Mouse (Mus musculus): ENCODE data around the gene Zeb2.

Gene Zeb2

DNA sequence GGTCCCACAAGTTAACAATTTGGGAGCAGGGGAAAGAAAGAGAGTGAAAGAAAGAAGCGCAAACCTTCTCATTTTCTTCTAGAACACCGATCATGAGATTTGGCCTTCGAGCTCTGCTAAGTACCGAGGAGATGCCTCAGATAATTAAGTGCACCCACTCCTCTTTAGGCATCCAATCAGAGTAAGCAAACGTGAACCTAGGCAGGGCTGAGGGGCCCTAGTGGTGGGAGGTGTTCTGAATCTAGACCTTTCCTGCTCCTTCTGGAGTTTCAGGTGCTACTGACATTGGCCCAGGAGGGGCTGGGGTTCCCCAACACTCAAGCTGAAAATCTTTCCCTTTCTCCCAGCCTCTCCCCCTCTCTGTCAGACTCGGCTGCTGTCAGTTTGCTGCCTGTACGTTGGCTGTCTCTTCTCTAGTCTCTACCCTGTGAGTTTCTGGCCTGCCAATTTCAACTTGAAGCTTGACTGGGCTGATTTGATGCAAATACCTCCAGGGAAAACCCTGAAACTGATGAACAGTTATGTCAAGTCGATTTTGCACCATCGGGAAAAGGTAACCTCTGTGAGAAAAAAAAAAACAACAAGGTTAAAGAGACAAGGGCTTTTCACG lies 20.5 kb downstream of the Zeb2 start:
- no peak for DNase-seq (ENCODE audit: low spot score in 2 of 2)

DNA sequence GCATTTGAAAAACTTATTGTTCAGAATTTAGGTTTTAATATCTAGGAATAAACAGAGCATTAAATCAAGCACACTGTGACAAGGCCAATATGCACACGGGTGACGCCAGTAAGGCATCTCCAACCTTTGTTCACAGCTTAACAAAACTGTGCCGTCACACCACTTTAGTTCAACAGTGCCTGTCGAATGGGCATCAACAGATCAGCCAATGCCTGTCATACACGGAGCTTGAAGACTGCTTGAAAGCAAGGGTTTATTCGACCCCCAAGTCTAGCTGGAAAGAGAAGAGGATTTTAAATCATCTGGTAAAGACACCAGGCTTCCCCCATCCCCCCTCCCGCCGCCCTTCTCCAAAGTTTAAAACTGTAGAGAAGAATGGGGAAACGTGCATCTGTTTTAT lies 21.4 kb downstream of the Zeb2 start:
- no peak for DNase-seq (ENCODE audit: low spot score in 2 of 2)

DNA sequence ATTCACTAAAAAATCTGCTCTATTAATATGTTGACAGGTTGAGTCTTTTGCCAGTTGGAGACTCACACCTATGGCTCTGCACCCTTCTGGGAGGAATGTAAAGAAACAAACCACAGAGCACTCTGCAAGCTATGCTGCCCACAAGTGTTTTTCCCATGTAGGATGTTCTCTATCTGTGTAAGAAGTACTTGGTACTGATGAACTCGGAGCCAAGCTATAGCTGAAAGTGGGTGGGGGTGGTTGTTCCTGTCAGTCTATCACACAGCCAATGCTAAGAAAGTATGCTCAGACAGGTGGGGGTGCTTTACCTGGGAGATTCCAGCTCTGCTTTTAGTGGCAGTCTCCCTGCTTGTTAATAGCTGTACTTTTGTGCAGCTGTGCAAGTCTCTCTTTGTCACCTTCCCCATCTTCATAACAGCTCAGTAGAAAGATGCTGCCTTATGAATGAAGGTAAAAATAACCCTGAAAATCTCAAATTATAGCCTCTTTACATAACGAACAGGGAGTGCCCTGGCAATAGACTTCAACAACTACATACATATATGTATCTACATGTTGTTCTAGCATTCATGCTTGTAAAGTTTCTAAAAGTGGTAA lies 22.7 kb downstream of the Zeb2 start:
- no peak for DNase-seq (ENCODE audit: low spot score in 2 of 2)

GRCm38 (mm10) chr2:45093479-45093878 lies 23.7 kb downstream of the Zeb2 start:
- no peak for DNase-seq (ENCODE audit: low spot score in 2 of 2)

GRCm38 (mm10) chr2:45092654-45093053 lies 24.5 kb downstream of the Zeb2 start:
- DNase-seq (ENCODE audit: low spot score in 2 of 2), result no peak

DNA sequence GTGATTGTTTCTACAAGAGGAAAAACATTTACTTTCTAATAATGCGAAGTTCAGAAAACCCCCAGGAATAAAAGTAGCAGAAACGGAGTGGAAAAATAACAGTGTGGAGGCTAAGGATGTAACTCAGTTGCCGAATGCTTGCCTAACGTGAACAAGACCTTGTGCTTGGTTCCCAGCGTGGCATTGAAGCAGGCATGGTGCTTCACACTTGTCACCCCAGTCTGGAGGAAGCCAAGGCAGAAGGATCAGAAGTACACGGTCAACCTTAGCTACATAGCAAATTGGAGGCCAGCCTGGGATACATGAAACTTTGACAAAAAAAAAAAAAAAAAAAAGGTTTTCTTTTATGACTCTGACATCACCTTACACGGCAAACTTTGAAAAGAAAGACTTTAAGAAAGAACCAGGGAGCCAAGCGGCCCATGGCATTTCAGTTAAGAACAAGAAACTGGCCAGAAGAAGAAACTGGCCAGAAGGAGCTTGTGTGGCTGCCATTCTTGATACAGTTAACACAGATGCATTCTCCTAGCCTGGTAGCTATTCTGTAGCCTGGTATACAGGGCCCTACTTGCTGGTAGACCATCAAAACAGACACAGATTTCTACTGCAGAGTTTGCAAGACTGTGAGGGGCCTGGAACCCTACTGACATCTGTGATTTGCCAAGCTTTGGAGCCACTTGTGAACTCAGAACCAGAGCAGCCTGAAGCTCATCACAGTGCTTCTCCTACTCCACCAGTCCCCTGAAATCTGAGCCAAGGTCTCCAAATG lies 26.5 kb downstream of the Zeb2 start:
- DNase-seq (ENCODE audit: low spot score in 2 of 2), result no peak

- DNase-seq (ENCODE audit: low spot score in 2 of 2), result no peak
Measured at GRCm38 (mm10) chr2:45089251-45089530, 28.0 kb downstream of the Zeb2 start.

DNA sequence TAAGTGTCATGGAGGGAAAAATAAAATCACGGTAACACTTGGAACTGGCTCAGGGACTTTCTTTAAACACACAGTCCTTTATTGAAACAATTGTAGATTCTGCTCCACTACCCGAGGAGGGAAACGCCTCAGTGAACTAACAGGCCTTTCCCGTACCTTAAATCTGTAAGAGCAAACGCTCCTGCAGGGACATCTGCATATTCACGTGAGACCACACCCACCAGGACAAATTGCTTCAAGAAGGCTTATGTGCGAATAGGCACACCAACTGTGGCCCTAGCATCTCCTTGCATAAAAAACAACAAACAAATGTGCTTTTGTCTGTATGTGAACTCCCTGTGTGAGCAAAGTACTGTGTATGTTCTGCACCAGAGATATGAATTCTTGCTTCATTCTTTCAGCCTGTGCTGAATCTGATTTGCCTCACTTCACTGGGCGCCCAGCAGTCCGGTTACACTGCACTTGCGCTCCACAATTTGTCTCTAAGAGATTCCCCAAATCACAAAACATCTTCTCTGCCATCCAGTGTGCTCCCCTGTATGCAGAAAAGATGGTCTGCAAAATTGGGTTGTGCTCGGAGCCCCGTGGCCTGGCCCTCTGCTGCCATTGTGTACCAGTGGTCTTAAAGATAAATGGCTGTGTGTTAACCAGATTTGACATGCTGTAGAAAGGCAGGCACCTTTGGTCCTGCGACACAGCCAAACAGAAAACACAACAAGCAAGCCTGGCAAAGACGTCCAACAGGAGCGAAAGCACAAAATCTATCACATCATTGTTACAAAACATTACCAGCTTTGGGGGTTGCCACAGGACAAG lies 28.6 kb downstream of the Zeb2 start:
- DNase-seq (ENCODE audit: low spot score in 2 of 2), result no peak

GRCm38 (mm10) chr2:45087208-45087607 lies 30.0 kb downstream of the Zeb2 start:
- no peak for DNase-seq (ENCODE audit: low spot score in 2 of 2)

DNA sequence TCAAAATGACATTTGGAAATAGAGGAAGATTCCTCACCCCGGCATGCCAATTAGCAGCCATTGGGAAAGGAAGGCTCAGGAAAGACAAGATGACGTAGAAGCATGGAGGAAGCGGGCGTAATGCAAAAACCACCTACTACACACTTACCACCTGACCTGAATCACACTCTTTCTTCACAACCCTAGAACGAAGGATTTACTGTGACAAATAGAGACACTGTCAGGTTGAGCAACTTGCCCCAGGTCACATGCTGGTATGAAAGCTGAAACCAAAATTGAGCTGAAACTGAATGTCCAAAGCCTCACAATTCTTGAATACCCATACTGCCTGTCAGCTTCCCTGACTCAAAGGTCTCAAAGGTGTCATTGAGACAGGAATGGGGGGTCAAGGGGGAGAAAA lies 31.5 kb downstream of the Zeb2 start:
- no peak for DNase-seq (ENCODE audit: low spot score in 2 of 2)

DNA sequence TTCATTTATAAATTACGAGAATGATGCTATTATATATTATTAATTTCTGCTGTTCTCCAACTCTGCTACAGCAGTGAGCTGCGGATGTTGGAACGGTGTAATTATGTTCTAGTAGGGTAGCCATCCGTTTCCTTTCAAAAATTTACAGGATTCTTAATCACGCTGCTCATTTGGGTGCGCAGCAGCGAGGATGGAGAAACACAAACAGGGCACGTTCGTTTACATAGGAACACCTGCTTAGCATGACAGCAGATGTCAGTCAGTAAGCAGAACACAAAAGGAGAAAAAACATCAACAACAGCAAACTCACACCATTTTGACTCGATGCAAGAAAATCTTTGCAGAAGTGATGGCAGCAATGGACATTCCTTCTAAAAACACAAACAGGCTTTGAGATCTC lies 34.2 kb downstream of the Zeb2 start:
- no peak for DNase-seq (ENCODE audit: low spot score in 2 of 2)

GRCm38 (mm10) chr2:45081559-45081958 lies 35.6 kb downstream of the Zeb2 start:
- no peak for DNase-seq (ENCODE audit: low spot score in 2 of 2)

DNA sequence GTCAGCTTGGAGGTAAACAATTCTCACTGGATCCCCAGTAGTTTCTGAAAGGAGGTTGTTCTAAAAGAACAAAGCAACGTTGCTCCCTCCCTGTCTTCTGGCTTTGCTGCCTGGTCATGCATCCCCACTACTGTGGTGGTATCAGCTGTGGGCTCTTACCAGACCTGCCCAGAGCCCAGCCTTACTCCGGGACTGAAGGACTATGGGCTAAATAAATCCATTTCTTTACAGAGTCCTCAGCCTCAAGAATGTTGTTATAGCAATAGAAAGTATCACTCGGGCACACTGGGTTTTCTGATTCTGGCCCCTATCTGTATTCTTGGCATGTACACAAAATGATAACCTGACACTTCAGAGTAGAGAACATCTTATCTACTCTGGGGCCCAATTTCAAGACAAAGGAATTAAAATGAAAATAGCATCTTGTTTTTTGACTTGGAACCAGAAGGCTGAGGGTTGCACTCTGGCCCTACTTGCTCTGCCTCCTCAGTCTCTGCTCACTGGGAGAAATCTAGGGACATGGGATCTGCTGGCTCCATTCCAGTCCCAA lies 39.2 kb downstream of the Zeb2 start:
- no peak for DNase-seq (ENCODE audit: low spot score in 2 of 2)

DNA sequence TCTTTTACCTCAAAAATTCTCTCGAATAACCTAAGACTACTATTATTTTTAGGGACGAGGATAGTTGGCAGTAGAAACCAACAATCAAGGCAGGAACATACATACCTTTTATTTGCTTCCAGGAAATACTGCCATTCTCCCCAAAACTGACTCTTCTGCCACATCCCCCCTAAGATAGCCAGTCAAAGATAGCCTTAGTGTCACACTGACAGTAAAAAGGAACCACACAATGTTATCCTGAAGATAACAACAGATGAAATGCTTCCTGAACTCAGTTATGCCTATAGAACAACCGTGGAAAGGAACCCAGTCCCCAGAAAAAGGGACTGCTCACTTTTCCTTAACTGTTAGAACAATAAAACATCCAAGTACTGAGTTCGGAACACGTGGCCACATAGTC lies 39.8 kb downstream of the Zeb2 start:
- no peak for DNase-seq (ENCODE audit: low spot score in 2 of 2)

GRCm38 (mm10) chr2:45073025-45073424 lies 44.2 kb downstream of the Zeb2 start:
- DNase-seq (ENCODE audit: low spot score in 2 of 2), result no peak

DNA sequence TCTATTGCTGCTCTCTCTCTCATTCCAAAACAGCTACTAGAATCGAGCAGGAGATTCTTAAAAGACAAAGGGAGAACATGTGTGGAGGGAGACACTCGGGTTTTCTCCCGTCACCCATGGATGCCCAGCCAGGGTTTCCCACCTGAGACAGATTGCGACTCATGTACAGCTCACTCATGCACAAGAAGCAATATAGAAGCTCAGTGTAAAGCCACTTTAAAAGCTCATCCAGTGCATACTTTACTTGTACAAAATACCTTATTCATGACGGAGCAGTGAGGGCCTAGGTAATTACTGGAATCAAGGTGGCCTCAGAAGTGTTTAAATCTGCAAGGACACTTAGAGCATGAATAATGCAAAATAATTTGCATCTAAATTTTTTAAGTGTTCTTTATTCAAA lies 45.9 kb downstream of the Zeb2 start:
- DNase-seq (ENCODE audit: low spot score in 2 of 2), result no peak

- no peak for DNase-seq (ENCODE audit: low spot score in 2 of 2)
Measured at GRCm38 (mm10) chr2:45070612-45071276, 46.5 kb downstream of the Zeb2 start.

DNA sequence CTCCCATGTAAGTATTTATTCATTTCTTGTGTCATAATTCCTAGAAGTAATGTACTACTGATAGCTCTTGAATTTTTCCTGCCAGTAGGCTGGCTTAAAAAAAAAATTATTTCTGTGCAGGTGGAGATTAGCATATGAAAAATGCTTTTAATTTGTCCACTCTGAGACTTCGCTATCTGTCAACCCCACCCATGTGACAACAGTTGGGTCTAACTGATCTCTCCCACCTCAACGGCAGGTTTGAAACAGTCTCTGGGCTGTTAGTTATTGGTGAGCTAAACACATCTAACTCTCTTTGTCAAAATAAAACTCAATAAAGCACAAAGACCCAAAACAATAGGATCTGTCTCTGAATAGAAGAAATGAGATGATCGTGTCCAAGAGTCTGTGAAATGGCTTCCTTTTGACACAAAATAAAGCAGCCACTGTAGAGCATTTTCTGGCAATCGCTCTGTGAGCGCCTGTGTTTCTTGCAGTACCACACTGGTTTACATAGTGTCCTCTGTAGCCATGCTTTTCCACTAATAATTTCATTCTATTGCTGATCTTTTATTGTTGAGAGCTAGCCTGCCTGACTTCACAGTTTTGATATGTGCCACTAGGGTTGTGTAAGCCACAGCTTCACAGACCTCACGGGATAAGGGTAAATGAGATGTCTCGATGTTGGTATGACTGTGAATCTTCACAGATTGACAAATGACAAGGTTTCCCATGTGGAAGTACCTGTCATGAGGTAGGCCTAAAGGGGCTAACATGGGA lies 48.2 kb downstream of the Zeb2 start:
- DNase-seq (ENCODE audit: low spot score in 2 of 2), result no peak

DNA sequence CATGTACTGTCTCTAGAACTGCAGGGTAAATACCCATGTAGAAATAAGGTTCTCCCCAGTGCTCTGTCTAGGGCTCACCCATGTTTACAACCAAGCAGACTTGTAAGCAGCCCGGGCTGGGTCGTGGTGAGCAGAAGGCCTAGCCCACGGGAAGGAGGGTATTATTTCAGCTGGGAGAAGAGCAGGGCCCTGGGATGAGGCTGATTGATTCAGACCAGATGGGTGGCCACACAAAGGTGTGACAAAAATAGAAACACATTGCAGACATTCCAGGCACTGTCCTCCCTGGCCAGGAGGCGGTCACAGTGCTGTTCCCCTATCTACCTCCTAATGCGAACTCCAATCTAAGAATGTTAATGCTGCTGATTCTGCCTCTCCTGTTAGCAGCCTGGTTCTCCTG lies 50.1 kb downstream of the Zeb2 start:
- DNase-seq (ENCODE audit: low spot score in 2 of 2), result no peak

- no peak for DNase-seq (ENCODE audit: low spot score in 2 of 2)
Measured at GRCm38 (mm10) chr2:45063300-45063890, 53.8 kb downstream of the Zeb2 start.

GRCm38 (mm10) chr2:45062136-45062535 lies 55.1 kb downstream of the Zeb2 start:
- DNase-seq (ENCODE audit: low spot score in 2 of 2), result no peak

Measured in frontal cortex, postnatal 25 days (tissue).